In genomic region chr6:25389841-25390240, GRCm38 (mm10) we compare ENCODE assay signal across 26 mouse cellular contexts.
"Had no signal": no experiment of that assay in that cellular context is flagged by ENCODE, and none has a peak within 500 bp of the region (broad histone marks: within the 10 kb centered on the region; RNA-seq: fewer than 3 reads in every experiment).

No protein-coding gene starts in this region.

- H3K36me3 ChIP-seq: heart, embryonic 13.5 days; heart, embryonic 15.5 days; hindbrain, embryonic 13.5 days; hindbrain, embryonic 15.5 days; kidney, embryonic 15.5 days; limb, embryonic 13.5 days; limb, embryonic 15.5 days; liver, embryonic 13.5 days had no signal

- H3K27me3 ChIP-seq: heart, embryonic 13.5 days; heart, embryonic 15.5 days; hindbrain, embryonic 13.5 days; hindbrain, embryonic 15.5 days; kidney, embryonic 15.5 days; limb, embryonic 13.5 days; limb, embryonic 15.5 days; liver, embryonic 13.5 days had no signal

- H3K4me3 ChIP-seq: heart, adult 2 months; heart, embryonic 13.5 days; heart, embryonic 15.5 days; hindbrain, embryonic 13.5 days; hindbrain, embryonic 15.5 days; kidney, embryonic 15.5 days; limb, embryonic 13.5 days; limb, embryonic 15.5 days; liver, embryonic 13.5 days had no signal

- ATAC-seq: hindbrain, postnatal 0 days; intestine, embryonic 16.5 days had no signal

- DNase-seq: gastrocnemius, postnatal 14 days; gastrocnemius, postnatal 36 days; heart, adult 11 months; heart, adult 2 months; heart, postnatal 14 days; heart, postnatal 36 days; kidney, adult 11 months; kidney, adult 2 months; kidney, adult 9 months; kidney, postnatal 14 days; kidney, postnatal 36 days; layer of hippocampus, adult 9-11 months; layer of hippocampus, postnatal 36 days; left cerebral cortex, postnatal 4 days; liver, embryonic 13.5 days had no signal

- H3K4me2 ChIP-seq: heart, embryonic 11.5 days; heart, embryonic 13.5 days; heart, embryonic 15.5 days; hindbrain, embryonic 13.5 days; hindbrain, embryonic 15.5 days; kidney, embryonic 15.5 days; limb, embryonic 13.5 days; limb, embryonic 15.5 days; liver, embryonic 13.5 days had no signal

- H3K9me3 ChIP-seq: heart, embryonic 13.5 days; heart, embryonic 15.5 days; hindbrain, embryonic 13.5 days; hindbrain, embryonic 15.5 days; kidney, embryonic 15.5 days; limb, embryonic 13.5 days; limb, embryonic 15.5 days; liver, embryonic 13.5 days had no signal

- H3K4me1 ChIP-seq: heart, embryonic 13.5 days; heart, embryonic 15.5 days; hindbrain, embryonic 13.5 days; hindbrain, embryonic 15.5 days; kidney, embryonic 15.5 days; limb, embryonic 13.5 days; limb, embryonic 15.5 days; liver, embryonic 13.5 days had no signal

- H3K9ac ChIP-seq: heart, embryonic 13.5 days; heart, embryonic 15.5 days; hindbrain, embryonic 13.5 days; hindbrain, embryonic 15.5 days; kidney, embryonic 15.5 days; limb, embryonic 13.5 days; limb, embryonic 15.5 days; liver, embryonic 13.5 days had no signal

- H3K27ac ChIP-seq: heart, adult 2 months; heart, embryonic 13.5 days; heart, embryonic 15.5 days; hindbrain, embryonic 13.5 days; hindbrain, embryonic 15.5 days; hindbrain, postnatal 0 days; kidney, embryonic 15.5 days; kidney, postnatal 0 days; limb, embryonic 13.5 days; limb, embryonic 15.5 days; liver, embryonic 13.5 days had no signal
